Mouse (Mus musculus) heart, postnatal 25 days (tissue): Measurements from ENCODE around the gene Gm26992. TPM values are rescaled to one million over a fixed set of nuclear protein-coding genes. Genes with fewer than 3 reads are reported as not detected.

Experiments used
- total RNA-seq, 2 experiments: library from RNA; stranded (reverse); gene quantifications; 2 replicates each; pipeline ENCODE4 v1.2.3; 2021

The Gm26992 gene
- total RNA-seq, 2 experiments from 2014 or later, result not detected

Other genes with a start within 250 kb of the Gm26992 start
- gene Nap1l2, start 235.4 kb upstream of the Gm26992 start, total RNA-seq, result not detected
- gene Cdx4, start 100.6 kb upstream of the Gm26992 start, total RNA-seq, result not detected
- gene Chic1, start 65.5 kb upstream of the Gm26992 start, total RNA-seq, result under 1 TPM; 0.57 to 0.70 TPM
- gene Tsx, start 7.5 kb upstream of the Gm26992 start, total RNA-seq, result not detected
- gene Zcchc13, start 208.6 kb downstream of the Gm26992 start, total RNA-seq, result not detected